Mouse (Mus musculus) liver, adult 2 months (tissue): ENCODE measurements at regions not wholly inside any gene's neighbourhood (a gene's known extent, or its start where the extent isn't known, plus 50 kb on each side); places are given as distances from the start of the nearest gene placed in this dataset.

ENCODE experiments used
- CTCF ChIP-seq: fragments of 200-500 bp; IDR thresholded peaks from 2 replicates; pipeline ENCODE4 v1.5.1; 2011; ENCODE audit warnings: low read depth, low read length, control low read depth
- POLR2A ChIP-seq: fragments of 200-500 bp; IDR thresholded peaks from 2 replicates; pipeline ENCODE4 v1.6.1; 2011; ENCODE audit warnings: low read length, control low read depth; ENCODE audit not compliant: insufficient read depth; ENCODE audit errors: extremely low read depth

- TF ChIP-seq CTCF, result no peak
- TF ChIP-seq POLR2A, result no peak
Observed at GRCm38 (mm10) chr15:11483916-11484315, 84.5 kb upstream of the Tars start.
